Mouse (Mus musculus) midbrain, embryonic 13.5 days (tissue): ENCODE measurements around the gene Cmtr2. TPM values are rescaled to one million over a fixed set of nuclear protein-coding genes. Genes with fewer than 3 reads are reported as not detected.

Experiments
- ATAC-seq: fragments of 200-750 bp; cut with Nextera tagmentation; 2 replicates; pipeline ENCODE4 v1.8.0; 2017; ENCODE audit warnings: mild to moderate bottlenecking, moderate TSS enrichment, moderate library complexity
- H3K27ac ChIP-seq: fragments of 300-500 bp; sonication (generic); 2 replicates; pipeline ENCODE4 v1.5.1; 2015; ENCODE audit warnings: inconsistent platforms, mild to moderate bottlenecking, moderate library complexity
- H3K27me3 ChIP-seq: fragments of 300-500 bp; sonication (generic); 2 replicates; pipeline ENCODE4 v1.6.1; 2015; ENCODE audit warnings: mild to moderate bottlenecking, inconsistent platforms
- H3K36me3 ChIP-seq: fragments of 300-500 bp; sonication (generic); 2 replicates; pipeline ENCODE4 v1.6.1; 2015; ENCODE audit warnings: mild to moderate bottlenecking, inconsistent platforms
- H3K4me1 ChIP-seq: fragments of 300-500 bp; sonication (generic); replicated peaks from 2 replicates; pipeline ENCODE4 v1.6.1; 2015; ENCODE audit warnings: inconsistent platforms
- H3K4me2 ChIP-seq: fragments of 300-500 bp; sonication (generic); replicated peaks from 2 replicates; pipeline ENCODE4 v1.6.1; 2015; ENCODE audit warnings: moderate library complexity, mild to moderate bottlenecking, inconsistent platforms
- H3K4me3 ChIP-seq: fragments of 300-500 bp; sonication (generic); replicated peaks from 2 replicates; pipeline ENCODE4 v1.5.1; 2015; ENCODE audit warnings: mild to moderate bottlenecking, inconsistent platforms
- H3K9ac ChIP-seq: fragments of 300-500 bp; sonication (generic); replicated peaks from 2 replicates; pipeline ENCODE4 v1.6.1; 2015; ENCODE audit warnings: mild to moderate bottlenecking, inconsistent platforms
- H3K9me3 ChIP-seq: fragments of 300-500 bp; sonication (generic); 2 replicates; pipeline ENCODE4 v1.6.1; 2016; ENCODE audit warnings: mild to moderate bottlenecking, inconsistent platforms
- WGBS: fragments of 180-500 bp; shearing (Covaris S2); methylation state at CpG from one replicate; pipeline ENCODE4 v1.1.7; 2015; 5-methylcytosine and 5-hydroxymethylcytosine counted together
- polyA plus RNA-seq: library from polyadenylated mRNA; unstranded; fragments of >200 nt; fragmentation: Nextera tagmentation; extraction: Ambion mirVana; gene quantifications from 2 replicates; pipeline ENCODE4 v1.2.1, GENCODE M21; 2015

The Cmtr2 gene
- polyA plus RNA-seq, 1 experiment from 2014 or later, result 12.8 TPM

DNA sequence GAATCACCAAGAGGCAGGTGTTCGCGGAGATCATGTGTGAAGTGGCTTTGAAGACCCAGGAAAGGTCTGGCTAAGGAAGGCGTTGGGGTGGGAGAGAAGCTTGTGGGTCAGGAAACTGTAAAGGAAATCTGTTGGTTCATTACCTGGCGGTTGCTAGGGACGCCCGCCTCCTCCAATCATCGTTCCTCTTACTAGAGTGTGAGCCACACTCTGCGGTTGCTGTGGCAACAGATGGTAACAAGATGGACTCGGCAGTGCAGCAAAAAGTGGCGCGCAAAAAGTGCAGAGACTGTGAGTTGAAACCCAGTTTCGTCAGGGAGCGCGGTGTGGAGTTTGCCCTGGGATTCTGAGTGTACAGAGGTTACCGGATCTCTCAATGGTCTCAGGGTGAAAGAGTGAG, 51.3 kb downstream of the Cmtr2 start, which contains the start of gene Hydin:
Gene Hydin (plus strand): TSS at position 237 of the 400 bp plus-strand sequence.
- Histone ChIP-seq H3K36me3 (no peaks in the 10 kb centered on the region), H3K4me1 (peaks cover 11% of the 10 kb centered on the region), H3K27me3 (no peaks in the 10 kb centered on the region), H3K4me2 (peak within 1 kb of the TSS; percentile 57), H3K4me3 (peak within 1 kb of the TSS; percentile 35), H3K27ac (no peak within 1 kb of the TSS), H3K9ac (no peak within 1 kb of the TSS), H3K9me3 (no peaks in the 10 kb centered on the region)
- under 1% methylated on average over 15 of the region's 15 CpGs for WGBS
- ATAC-seq, result peak; percentile 95

DNA sequence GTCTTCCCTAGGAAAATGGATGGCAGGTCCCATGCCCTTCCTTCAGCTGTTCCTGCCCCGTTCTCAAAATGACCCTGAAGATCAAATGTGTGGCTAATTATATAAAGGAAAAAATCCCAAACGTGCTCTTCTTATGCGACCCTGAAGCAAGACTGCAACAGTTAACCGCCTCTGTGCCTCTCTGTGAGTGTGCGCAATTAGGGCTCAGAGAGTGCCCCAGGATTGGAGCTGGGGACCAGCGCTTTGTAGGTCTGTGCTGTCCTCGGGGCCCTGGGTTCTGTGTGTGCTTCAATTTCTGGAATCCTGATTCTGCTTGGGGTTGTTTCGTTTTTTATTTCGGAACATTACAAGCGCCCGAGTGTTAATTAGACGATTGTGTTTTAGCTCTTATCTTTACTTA, 51.8 kb downstream of the Cmtr2 start:
- Histone ChIP-seq H3K4me1 (peaks cover 11% of the 10 kb centered on the region), H3K27ac (no peak overlapping the region), H3K36me3 (no peaks in the 10 kb centered on the region), H3K9ac (no peak overlapping the region), H3K9me3 (no peaks in the 10 kb centered on the region), H3K27me3 (no peaks in the 10 kb centered on the region), H3K4me2 (peak overlapping the region; percentile 57), H3K4me3 (peak overlapping the region; percentile 35)
- ATAC-seq, result no peak
- 12% methylated on average over 12 of the region's 12 CpGs for WGBS

DNA sequence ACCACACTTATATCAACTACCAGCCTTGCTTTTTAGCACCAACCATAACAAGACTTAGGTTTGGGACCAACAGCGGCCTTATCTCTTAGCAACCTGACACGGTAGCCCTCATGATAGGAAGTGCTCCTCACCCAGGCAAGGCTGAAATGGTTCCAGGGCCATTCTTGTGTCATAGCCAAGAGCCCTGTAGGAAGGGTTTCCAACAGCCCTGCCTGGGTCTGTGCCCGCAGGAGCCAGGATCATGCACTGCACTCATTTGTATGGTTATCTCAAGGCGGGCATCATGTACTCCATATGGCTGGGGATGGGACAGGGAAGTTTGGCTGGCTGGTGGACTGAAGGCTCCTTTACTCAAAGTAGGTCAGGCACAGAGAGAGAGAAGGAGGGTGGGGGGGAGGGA, 55.2 kb downstream of the Cmtr2 start:
- H3K27ac ChIP-seq, result no peak overlapping the region
- no peaks in the 10 kb centered on the region for H3K9me3 ChIP-seq
- no peaks in the 10 kb centered on the region for H3K36me3 ChIP-seq
- no peak overlapping the region for H3K4me3 ChIP-seq
- no peak overlapping the region for H3K4me2 ChIP-seq
- no peak for ATAC-seq
- H3K4me1 ChIP-seq, result peaks cover 19% of the 10 kb centered on the region
- WGBS, result 91% methylated on average over 4 of the region's 4 CpGs
- no peak overlapping the region for H3K9ac ChIP-seq
- H3K27me3 ChIP-seq, result no peaks in the 10 kb centered on the region

DNA sequence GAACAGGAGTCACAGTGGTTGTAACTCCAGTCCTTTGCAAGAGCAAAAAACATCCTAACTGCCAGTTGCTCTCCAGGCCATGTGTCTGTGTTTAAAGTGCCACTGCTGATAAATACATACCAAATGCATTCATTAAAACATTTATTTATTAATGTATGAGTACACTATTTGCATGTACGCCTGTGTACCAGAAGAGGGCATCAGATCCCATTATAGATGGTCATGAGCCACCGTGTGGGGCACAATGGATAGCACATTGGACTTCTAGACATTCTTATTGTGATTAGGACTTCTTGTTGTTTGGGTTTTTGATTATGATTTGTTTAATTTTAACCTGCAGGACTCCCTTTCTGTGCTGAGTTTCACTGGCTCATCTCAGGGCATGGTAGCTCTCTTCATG, 57.9 kb downstream of the Cmtr2 start:
- Histone ChIP-seq H3K27ac (no peak overlapping the region), H3K4me2 (no peak overlapping the region), H3K9ac (no peak overlapping the region), H3K4me1 (peaks cover 18% of the 10 kb centered on the region; the same call in 1 of the 2 replicates), H3K27me3 (no peaks in the 10 kb centered on the region), H3K9me3 (0 out of 2 replicates have a peak, but pooled peaks cover 3% of the 10 kb centered on the region), H3K36me3 (no peaks in the 10 kb centered on the region), H3K4me3 (no peak overlapping the region)
- no peak for ATAC-seq
- 63% methylated on average over 2 of the region's 2 CpGs for WGBS

Other genes with a start within 250 kb of the Cmtr2 start
- gene Tat, start 225.2 kb upstream of the Cmtr2 start, polyA plus RNA-seq, result not detected in 2 replicates
- not detected in 2 replicates for gene Chst4, start 175.9 kb upstream of the Cmtr2 start, polyA plus RNA-seq
- 19.8 and 20.3 TPM in 2 replicates for gene Zfp612, start 135.9 kb upstream of the Cmtr2 start, polyA plus RNA-seq
- gene Gm21964, start 114.5 kb upstream of the Cmtr2 start, polyA plus RNA-seq, result not detected in 2 replicates
- not detected in 2 replicates for gene Gm17720, start 112.9 kb upstream of the Cmtr2 start, polyA plus RNA-seq
- gene Calb2, start 47.5 kb upstream of the Cmtr2 start, polyA plus RNA-seq, result 39.6 and 57.6 TPM in 2 replicates
- 0.26 and 0.34 TPM in 2 replicates for gene Hydin, start 51.3 kb downstream of the Cmtr2 start, polyA plus RNA-seq